Mouse (Mus musculus) lung, embryonic 14.5 days (tissue): ENCODE data around the gene Epor. TPM values are rescaled to one million over a fixed set of nuclear protein-coding genes. Genes with fewer than 3 reads are reported as not detected.

ENCODE experiments used
- ATAC-seq: fragments of 200-750 bp; cut with Nextera tagmentation; 2 replicates; pipeline ENCODE4 v1.8.0; 2017; ENCODE audit warnings: mild to moderate bottlenecking, moderate TSS enrichment, moderate library complexity; ENCODE audit not compliant: insufficient read depth
- DNase-seq: peaks from one replicate; pipeline ENCODE4 v3.0.0-alpha.2; 2015
- H3K27ac ChIP-seq: fragments of 300-500 bp; sonication (generic); 2 replicates; pipeline ENCODE4 v1.5.1; 2014; ENCODE audit warnings: low read depth, mild to moderate bottlenecking, moderate library complexity
- H3K27me3 ChIP-seq: fragments of 300-500 bp; sonication (generic); 2 replicates; pipeline ENCODE4 v1.6.1; 2014; ENCODE audit warnings: low read length, control low read depth; ENCODE audit not compliant: insufficient read depth
- H3K36me3 ChIP-seq: fragments of 300-500 bp; sonication (generic); 2 replicates; pipeline ENCODE4 v1.6.1; 2014; ENCODE audit warnings: control low read depth; ENCODE audit not compliant: insufficient read depth
- H3K4me1 ChIP-seq: fragments of 300-500 bp; sonication (generic); 2 replicates; pipeline ENCODE4 v1.6.1; 2014; ENCODE audit warnings: antibody characterized with exemption, control low read depth; ENCODE audit not compliant: insufficient read depth
- H3K4me2 ChIP-seq: fragments of 300-500 bp; sonication (generic); 2 replicates; pipeline ENCODE4 v1.6.1; 2014; ENCODE audit warnings: mild to moderate bottlenecking
- H3K4me3 ChIP-seq: fragments of 300-500 bp; sonication (generic); 2 replicates; pipeline ENCODE4 v1.5.1; 2014; ENCODE audit warnings: low read depth, low read length
- H3K9ac ChIP-seq: fragments of 300-500 bp; sonication (generic); 2 replicates; pipeline ENCODE4 v1.6.1; 2014
- H3K9me3 ChIP-seq: fragments of 300-500 bp; sonication (generic); 2 replicates; pipeline ENCODE4 v1.6.1; 2016; ENCODE audit warnings: low read depth, low read length, control low read depth
- CTCF ChIP-seq: IDR thresholded peaks from 2 replicates; pipeline ENCODE4 v1.5.1; 2016; ENCODE audit warnings: antibody characterized with exemption, low read depth
- WGBS: fragments of 180-500 bp; shearing (Covaris S2); extraction: QIAGEN DNeasy Blood & Tissue Kit; methylation state at CpG from one replicate; pipeline ENCODE4 v1.1.7; 2014; 5-methylcytosine and 5-hydroxymethylcytosine counted together
- polyA plus RNA-seq: library from polyadenylated mRNA; unstranded; fragments of >200 nt; fragmentation: Nextera tagmentation; extraction: Ambion mirVana; gene quantifications from 2 replicates; pipeline ENCODE4 v1.2.1, GENCODE M21; 2014

The Epor gene
- polyA plus RNA-seq, 1 experiment from 2014 or later, result 6.4 TPM

DNA sequence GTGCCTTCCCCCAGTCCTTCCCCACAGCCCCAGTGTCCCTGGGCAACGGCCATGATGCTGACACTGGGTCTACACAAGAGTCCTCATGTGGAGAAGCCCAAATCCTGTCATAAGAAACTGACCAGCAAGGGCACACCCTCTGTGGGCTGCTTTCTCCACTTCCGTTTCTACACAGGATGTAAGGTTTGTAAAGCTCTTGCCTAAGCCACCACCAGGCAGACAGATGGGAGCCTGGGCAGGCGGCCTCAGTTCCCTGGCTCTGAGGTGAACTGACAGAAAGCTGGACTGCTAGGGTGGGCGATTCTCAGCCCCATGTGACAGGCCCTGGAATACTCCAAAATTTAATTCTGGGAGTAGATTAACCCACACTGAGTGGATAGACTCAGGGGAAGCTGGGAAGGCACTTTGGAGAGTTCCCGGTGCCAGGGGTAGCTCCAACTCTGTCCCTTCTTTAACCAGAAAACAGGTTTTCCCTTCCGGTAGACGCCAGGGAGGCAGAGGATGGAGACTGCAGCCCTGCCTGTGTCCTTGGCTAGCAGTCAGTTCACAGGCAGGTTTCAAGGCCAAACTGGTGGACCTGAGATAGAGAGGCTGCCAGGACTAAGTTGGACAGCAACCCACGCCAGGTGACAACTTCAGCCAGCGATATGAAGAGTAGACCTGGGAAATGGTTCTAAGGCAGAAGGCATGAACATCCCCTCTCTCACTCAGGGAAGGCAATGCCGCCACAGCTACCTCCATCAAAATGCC is 53.7 kb downstream of the Epor start:
- no peak overlapping the region for H3K9ac ChIP-seq
- no peaks in the 10 kb centered on the region for H3K27me3 ChIP-seq
- DNase-seq (no peak), ATAC-seq (no peak)
- no peak overlapping the region for H3K4me2 ChIP-seq
- no peaks in the 10 kb centered on the region for H3K4me1 ChIP-seq
- WGBS, result 75% methylated on average over 10 of the region's 10 CpGs
- no peak overlapping the region for H3K27ac ChIP-seq
- no peak overlapping the region for H3K4me3 ChIP-seq
- H3K9me3 ChIP-seq, result no peaks in the 10 kb centered on the region
- no peaks in the 10 kb centered on the region for H3K36me3 ChIP-seq
- no peak for TF ChIP-seq CTCF

Other genes starting within 250 kb of the Epor start
- gene Ldlr, start 240.0 kb downstream of the Epor start, polyA plus RNA-seq, result 24.2 and 24.4 TPM in 2 replicates
- gene Spc24, start 203.2 kb downstream of the Epor start, polyA plus RNA-seq, result 159 and 173 TPM in 2 replicates
- 16.4 TPM in 2 replicates for gene Kank2, start 164.8 kb downstream of the Epor start, polyA plus RNA-seq
- gene Angptl8, start 128.0 kb downstream of the Epor start, polyA plus RNA-seq, result 1.3 and 1.9 TPM in 2 replicates
- gene Dock6, start 110.9 kb downstream of the Epor start, polyA plus RNA-seq, result 52.3 and 60.9 TPM in 2 replicates
- 8.6 and 8.8 TPM in 2 replicates for gene Rab3d, start 45.3 kb downstream of the Epor start, polyA plus RNA-seq
- 2.8 and 4.9 TPM in 2 replicates for gene Ccdc159, start 36.0 kb downstream of the Epor start, polyA plus RNA-seq
- gene Tmem205, start 36.0 kb downstream of the Epor start, polyA plus RNA-seq, result 39.5 and 40.1 TPM in 2 replicates
- 7.7 and 10.2 TPM in 2 replicates for gene Plppr2, start 26.5 kb downstream of the Epor start, polyA plus RNA-seq
- gene Swsap1, start 7.8 kb downstream of the Epor start, polyA plus RNA-seq, result 10.2 and 12.2 TPM in 2 replicates
- 3.8 and 5.5 TPM in 2 replicates for gene Rgl3, start 25.9 kb upstream of the Epor start, polyA plus RNA-seq
- 1.4 and 1.5 TPM in 2 replicates for gene Ccdc151, start 39.1 kb upstream of the Epor start, polyA plus RNA-seq
- gene Prkcsh, start 39.3 kb upstream of the Epor start, polyA plus RNA-seq, result 94.4 and 107 TPM in 2 replicates
- gene Elavl3, start 88.5 kb upstream of the Epor start, polyA plus RNA-seq, result 0.12 and 0.43 TPM in 2 replicates
- not detected in 2 replicates for gene Gm49318, start 107.8 kb upstream of the Epor start, polyA plus RNA-seq
- gene Zfp653, start 107.9 kb upstream of the Epor start, polyA plus RNA-seq, result 10.7 and 12.4 TPM in 2 replicates
- 31.0 and 33.5 TPM in 2 replicates for gene Ecsit, start 121.9 kb upstream of the Epor start, polyA plus RNA-seq
- gene Cnn1, start 135.7 kb upstream of the Epor start, polyA plus RNA-seq, result 69.1 and 71.2 TPM in 2 replicates
- gene Elof1, start 153.7 kb upstream of the Epor start, polyA plus RNA-seq, result 196 and 212 TPM in 2 replicates
- 3.6 and 4.2 TPM in 2 replicates for gene Acp5, start 172.2 kb upstream of the Epor start, polyA plus RNA-seq
- gene Pigyl, start 193.3 kb upstream of the Epor start, polyA plus RNA-seq, result 70.8 and 73.8 TPM in 2 replicates
- gene Zfp872, start 224.6 kb upstream of the Epor start, polyA plus RNA-seq, result 0.53 and 0.68 TPM in 2 replicates